ENCODE assay signal across 1 mouse cellular context in the genomic region with DNA sequence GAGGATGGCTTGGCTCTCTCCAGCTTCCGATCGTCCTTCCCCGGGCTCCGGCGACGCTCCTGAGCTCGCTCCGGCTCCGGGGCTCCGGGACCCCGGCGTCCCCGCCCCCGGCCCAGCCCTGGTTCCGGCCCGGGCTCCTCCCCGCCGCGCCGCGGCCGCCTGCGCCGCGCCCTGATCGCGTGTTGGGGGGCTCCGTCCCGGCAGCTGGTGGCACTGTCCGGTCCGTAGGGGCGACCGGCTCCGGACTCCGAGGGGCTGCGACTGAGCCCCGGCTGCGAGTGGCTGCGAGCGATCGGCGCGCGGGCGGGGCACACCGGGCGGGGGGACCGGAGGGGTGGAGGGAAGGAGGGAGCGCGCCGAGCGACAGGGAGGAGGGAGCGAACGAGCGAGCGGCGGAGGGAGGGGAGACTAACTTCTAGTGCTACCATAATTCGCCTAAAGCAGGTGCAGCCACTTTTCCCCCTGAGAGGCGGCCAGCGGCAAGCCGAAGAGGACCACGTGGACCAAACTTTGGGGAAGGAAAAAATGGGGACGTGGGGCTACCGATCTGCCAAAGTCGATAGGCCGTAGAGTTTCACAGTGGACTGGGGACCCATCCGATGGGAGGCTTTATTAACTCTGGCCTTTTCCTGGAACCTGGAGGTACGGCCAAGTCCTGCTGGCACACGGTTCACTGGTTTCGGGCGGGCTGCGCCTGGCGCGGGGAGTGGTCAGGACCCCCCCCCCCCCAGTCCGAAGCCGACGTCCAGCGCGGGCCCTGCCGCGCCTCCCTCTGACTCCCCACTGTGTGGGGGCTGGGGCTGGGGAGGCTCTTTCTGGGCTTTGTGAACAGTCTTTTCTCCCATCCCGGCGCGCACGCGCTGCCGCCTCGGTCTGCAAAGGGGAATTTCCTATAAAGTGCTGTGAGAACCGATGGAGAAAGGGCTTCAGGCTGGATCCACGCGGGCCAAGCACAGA.
A peak's percentile ranks its signal among the peaks of the same experiment; 100 is the strongest.
TF ChIP-seq lines count a peak whose summit lies in the region.

Foxp4 (minus strand) TSS at position 263 of the 957 bp plus-strand sequence.

TF ChIP-seq in MEL, 35 proteins besides CTCF, POLR2A, EP300 and RAD21 (continued from another document):
- TF ChIP-seq USF2 (IDR thresholded peaks at IDR 0.05; ENCODE audit: borderline replicate concordance in 1 of 2, insufficient read depth in 1 of 2, low read depth in 1 of 2, low read length in 2 of 2) (no peak), MYB (IDR thresholded peaks at IDR 0.05; ENCODE audit: low read depth, low read length) (no peak), SMC3 (IDR thresholded peaks at IDR 0.05; ENCODE audit: low read depth, low read length) (no peak), ZKSCAN1 (IDR thresholded peaks at IDR 0.05; ENCODE audit: low read depth, low read length) (no peak), ZMIZ1 (IDR thresholded peaks at IDR 0.05; ENCODE audit: low read depth, low read length) (peak; percentile 23; the same call in 1 of the 2 replicates), USF1 (IDR thresholded peaks at IDR 0.05; ENCODE audit: low read depth, low read length) (peak; percentile 83), TCF12 (IDR thresholded peaks at IDR 0.05; ENCODE audit: low read depth, low read length) (0 out of 2 replicates have a peak, but pooled peaks have one; percentile 25), BHLHE40 (IDR thresholded peaks at IDR 0.05; ENCODE audit: borderline replicate concordance, low read depth, low read length) (no peak), CHD2 (IDR thresholded peaks at IDR 0.05; ENCODE audit: low read length) (no peak), KAT2A (conservative IDR thresholded peaks at IDR 0.05; ENCODE audit: low read depth, low read length) (no peak; the same call in 1 of the 2 replicates), MXI1 (IDR thresholded peaks at IDR 0.05; ENCODE audit: low read depth, low read length) (peak; percentile 100), HCFC1 (IDR thresholded peaks at IDR 0.05; ENCODE audit: low read depth, low read length) (peak; percentile 68; the same call in 1 of the 2 replicates), UBTF (IDR thresholded peaks at IDR 0.05; ENCODE audit: borderline replicate concordance, insufficient read depth, low read depth, low read length) (no peak), ETS1 (IDR thresholded peaks at IDR 0.05; ENCODE audit: low read depth, low read length) (no peak; the same call in 1 of the 2 replicates), MEF2A (IDR thresholded peaks at IDR 0.05; ENCODE audit: extremely low read depth, insufficient replicate concordance, low read depth, low read length, poor library complexity, severe bottlenecking) (no peak), POLR2AphosphoS2 (IDR thresholded peaks at IDR 0.05; ENCODE audit: low read length) (no peak), JUND (IDR thresholded peaks at IDR 0.05; ENCODE audit: low read depth, low read length) (no peak), TAL1 (IDR thresholded peaks at IDR 0.05; ENCODE audit: low read length) (no peak)
